Mouse (Mus musculus) heart, postnatal 0 days (tissue): ENCODE measurements around the gene 1700020A23Rik. TPM values are rescaled to one million over a fixed set of nuclear protein-coding genes. Genes with fewer than 3 reads are reported as not detected.

Experiments used
- ATAC-seq: fragments of 200-750 bp; cut with Nextera tagmentation; 2 replicates; pipeline ENCODE4 v1.8.0; 2017; ENCODE audit warnings: low read depth, moderate number of reproducible peaks, moderate library complexity; ENCODE audit not compliant: insufficient read depth
- DNase-seq: peaks from one replicate; pipeline ENCODE4 v3.0.0-alpha.2; 2016; ENCODE audit warnings: low spot score
- H3K27ac ChIP-seq: fragments of 300-500 bp; sonication (generic); 2 replicates; pipeline ENCODE4 v1.5.1; 2014; ENCODE audit warnings: low read depth, mild to moderate bottlenecking
- H3K27me3 ChIP-seq: fragments of 300-500 bp; sonication (generic); 2 replicates; pipeline ENCODE4 v1.6.1; 2014; ENCODE audit warnings: low read length, mixed read lengths; ENCODE audit not compliant: control insufficient read depth, insufficient read depth
- H3K36me3 ChIP-seq: fragments of 300-500 bp; sonication (generic); replicated peaks from 2 replicates; pipeline ENCODE4 v1.6.1; 2014; ENCODE audit warnings: low read length, mixed read lengths; ENCODE audit not compliant: control insufficient read depth, insufficient read depth
- H3K4me1 ChIP-seq: fragments of 300-500 bp; sonication (generic); 2 replicates; pipeline ENCODE4 v1.6.1; 2014; ENCODE audit warnings: antibody characterized with exemption; ENCODE audit not compliant: control insufficient read depth, insufficient read depth
- H3K4me2 ChIP-seq: fragments of 300-500 bp; sonication (generic); 2 replicates; pipeline ENCODE4 v1.6.1; 2014; ENCODE audit warnings: low read depth, mild to moderate bottlenecking, low read length, moderate library complexity
- H3K4me3 ChIP-seq: fragments of 300-500 bp; sonication (generic); 2 replicates; pipeline ENCODE4 v1.5.1; 2014; ENCODE audit warnings: low read depth, low read length
- H3K9ac ChIP-seq: fragments of 300-500 bp; sonication (generic); replicated peaks from 2 replicates; pipeline ENCODE4 v1.6.1; 2014; ENCODE audit warnings: low read depth, low read length, mixed read lengths
- H3K9me3 ChIP-seq: fragments of 300-500 bp; sonication (generic); replicated peaks from 2 replicates; pipeline ENCODE4 v1.6.1; 2016; ENCODE audit warnings: low read length; ENCODE audit not compliant: control insufficient read depth
- CTCF ChIP-seq: IDR thresholded peaks from 2 replicates; pipeline ENCODE4 v1.5.1; 2016; ENCODE audit warnings: antibody characterized with exemption, control low read depth, low read depth
- EP300 ChIP-seq: IDR thresholded peaks from 2 replicates; pipeline ENCODE4 v1.6.1; 2016; ENCODE audit warnings: antibody characterized with exemption, low read depth
- whole genome bisulfite sequencing: fragments of 180-500 bp; shearing (Covaris S2); extraction: QIAGEN DNeasy Blood & Tissue Kit; methylation state at CpG from one replicate; pipeline ENCODE4 v1.1.7; 2014; 5-methylcytosine and 5-hydroxymethylcytosine counted together
- polyA plus RNA-seq: library from polyadenylated mRNA; unstranded; fragments of >200 nt; fragmentation: Nextera tagmentation; extraction: Ambion mirVana; gene quantifications from 2 replicates; pipeline ENCODE4 v1.2.1, GENCODE M21; 2015
- total RNA-seq: library from RNA; depleted of rRNA; stranded (reverse); fragments of >200 nt; gene quantifications from 2 replicates; pipeline ENCODE4 v1.2.3, GENCODE M21; 2014; ENCODE audit warnings: low replicate concordance

1700020A23Rik gene
- total and polyA plus RNA-seq, 2 experiments from 2014 or later, result not detected

DNA sequence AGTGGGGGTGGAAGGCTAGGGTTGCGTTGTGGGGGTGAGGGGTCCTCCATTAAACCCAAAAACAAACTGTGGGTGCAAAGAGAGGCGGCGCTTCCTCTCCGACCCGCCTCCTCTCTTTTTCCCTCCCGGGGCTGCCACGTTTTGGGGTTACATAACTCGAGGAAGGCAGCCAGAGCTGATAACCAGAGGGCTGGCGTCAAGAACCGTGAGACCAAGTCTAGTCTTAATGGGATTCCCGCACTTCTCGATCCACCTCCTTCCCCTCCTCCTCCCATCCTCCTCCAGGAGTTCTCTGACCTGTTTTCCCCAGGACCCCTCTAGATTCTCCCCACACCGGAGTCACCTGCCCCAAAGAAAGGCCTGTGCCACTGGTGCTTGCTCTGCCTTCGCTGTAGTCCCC is 7.0 kb upstream of the 1700020A23Rik start:
- no peak for DNase-seq
- no peak for TF ChIP-seq CTCF
- TF ChIP-seq EP300, result no peak
- no peak overlapping the region for H3K27ac ChIP-seq
- no peaks in the 10 kb centered on the region for H3K36me3 ChIP-seq
- H3K4me1 ChIP-seq, result peaks cover 13% of the 10 kb centered on the region; the same call in 1 of the 2 replicates
- H3K4me3 ChIP-seq, result peak overlapping the region; percentile 49
- 12% methylated on average over 14 of the region's 14 CpGs for WGBS
- H3K27me3 ChIP-seq, result peaks cover 25% of the 10 kb centered on the region
- H3K9ac ChIP-seq, result no peak overlapping the region
- no peak for ATAC-seq
- peak overlapping the region; percentile 87 for H3K4me2 ChIP-seq
- no peaks in the 10 kb centered on the region for H3K9me3 ChIP-seq

DNA sequence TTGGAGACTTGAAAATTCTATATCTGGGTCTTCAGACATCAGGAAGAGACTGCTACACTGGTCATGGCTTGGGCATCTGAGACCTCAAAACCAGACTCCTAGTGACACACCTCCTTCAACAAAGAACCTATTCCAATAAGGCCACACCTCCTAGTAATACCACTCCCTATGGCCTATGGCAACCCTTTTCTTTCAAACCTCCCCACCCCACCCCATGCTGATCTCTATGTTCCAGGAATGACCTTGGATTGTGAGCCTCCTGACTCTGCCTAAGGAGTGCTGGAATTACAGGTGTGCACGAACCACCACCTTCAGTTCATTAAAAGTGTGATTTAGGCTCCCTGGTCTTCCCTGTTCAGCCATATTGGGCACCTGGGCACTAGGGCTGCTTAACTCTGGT is 5.0 kb upstream of the 1700020A23Rik start:
- Histone ChIP-seq H3K36me3 (no peaks in the 10 kb centered on the region), H3K9me3 (no peaks in the 10 kb centered on the region), H3K4me2 (no peak overlapping the region), H3K27ac (no peak overlapping the region), H3K27me3 (peaks cover 25% of the 10 kb centered on the region), H3K4me1 (peaks cover 13% of the 10 kb centered on the region; the same call in 1 of the 2 replicates), H3K4me3 (no peak overlapping the region), H3K9ac (no peak overlapping the region)
- WGBS, result 82% methylated on average over 1 of the region's 1 CpGs
- no peak for DNase-seq
- TF ChIP-seq CTCF, result no peak
- no peak for TF ChIP-seq EP300
- ATAC-seq, result no peak

DNA sequence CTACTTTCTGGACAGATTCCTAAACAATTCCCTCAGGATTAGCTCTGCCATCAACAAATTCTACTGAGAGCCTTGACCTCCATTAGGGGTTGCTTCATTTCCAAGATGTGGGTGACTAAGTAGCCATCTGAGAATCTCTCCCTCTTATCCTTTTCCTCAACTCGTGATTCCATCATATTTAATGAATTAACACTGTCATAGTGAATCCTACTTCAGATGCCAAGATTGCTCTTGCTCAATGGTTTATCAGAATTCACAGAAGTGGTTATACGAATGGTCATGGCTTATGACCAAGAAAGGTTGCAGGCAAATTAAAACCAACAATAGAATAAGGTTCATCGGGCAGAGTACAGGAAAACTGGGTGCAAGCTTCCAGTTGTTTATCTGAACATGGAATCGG is 3.2 kb upstream of the 1700020A23Rik start:
- Histone ChIP-seq H3K4me2 (no peak overlapping the region), H3K9ac (no peak overlapping the region), H3K36me3 (no peaks in the 10 kb centered on the region), H3K27ac (no peak overlapping the region), H3K4me1 (peaks cover 12% of the 10 kb centered on the region; the same call in 1 of the 2 replicates), H3K9me3 (no peaks in the 10 kb centered on the region), H3K27me3 (peaks cover 18% of the 10 kb centered on the region), H3K4me3 (no peak overlapping the region)
- 63% methylated on average over 4 of the region's 4 CpGs for WGBS
- ATAC-seq (no peak), DNase-seq (no peak)
- TF ChIP-seq EP300 (no peak), CTCF (no peak)

DNA sequence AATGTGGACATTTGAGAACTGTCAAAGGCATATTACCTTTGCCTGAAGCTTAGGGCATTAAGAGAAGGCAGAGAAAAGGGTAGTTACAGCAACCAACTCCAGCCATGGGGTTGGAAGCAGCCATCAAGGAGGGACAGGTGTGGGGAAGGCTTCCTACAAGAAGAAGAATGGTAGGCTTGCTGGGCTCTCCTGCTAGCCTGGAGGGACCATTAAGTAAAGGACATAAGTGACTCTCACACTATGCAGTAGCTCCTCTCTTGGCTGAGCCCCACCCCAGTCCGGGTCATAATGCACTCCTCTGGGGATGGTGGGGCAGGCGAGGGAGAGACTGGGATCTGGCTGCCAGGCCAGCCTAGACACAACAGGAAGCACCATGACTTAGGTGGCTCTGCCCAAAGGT is 1.1 kb downstream of the 1700020A23Rik start, which contains the start of gene Tmem239:
TSS of gene Tmem239 (plus strand) at position 301 of the 400 bp plus-strand sequence.
- TF ChIP-seq EP300, result no peak
- no peak for TF ChIP-seq CTCF
- Histone ChIP-seq H3K9ac (no peak within 1 kb of the TSS), H3K4me2 (no peak within 1 kb of the TSS), H3K9me3 (no peaks in the 10 kb centered on the region), H3K27ac (no peak within 1 kb of the TSS), H3K4me1 (no peaks in the 10 kb centered on the region), H3K36me3 (no peaks in the 10 kb centered on the region), H3K4me3 (no peak within 1 kb of the TSS), H3K27me3 (no peaks in the 10 kb centered on the region)
- no peak for ATAC-seq
- 64% methylated on average over 2 of the region's 2 CpGs for WGBS
- DNase-seq, result no peak

DNA sequence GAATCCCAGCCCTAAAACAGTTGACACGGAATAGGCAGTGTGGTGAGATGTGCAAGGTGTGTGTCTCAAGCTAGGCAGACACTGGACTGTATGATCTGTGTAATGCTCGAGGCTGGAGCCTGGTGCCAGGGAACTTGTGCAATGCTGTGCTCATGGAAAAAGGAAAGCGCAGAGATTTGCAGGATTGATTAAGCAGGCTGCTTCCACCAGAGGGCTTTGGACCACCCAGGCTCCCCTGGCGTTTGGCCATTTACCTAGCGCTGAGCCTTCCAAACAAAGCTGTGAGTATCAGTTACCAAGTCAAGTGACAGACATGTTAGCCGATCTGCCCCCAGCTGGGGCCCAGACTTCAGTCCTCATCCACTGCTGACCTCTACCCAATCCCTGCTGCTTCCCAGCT is 3.1 kb downstream of the 1700020A23Rik start:
- H3K4me3 ChIP-seq, result no peak overlapping the region
- DNase-seq (no peak), ATAC-seq (no peak)
- H3K9ac ChIP-seq, result no peak overlapping the region
- H3K36me3 ChIP-seq, result no peaks in the 10 kb centered on the region
- H3K27me3 ChIP-seq, result no peaks in the 10 kb centered on the region
- TF ChIP-seq EP300 (no peak), CTCF (no peak)
- no peak overlapping the region for H3K4me2 ChIP-seq
- no peaks in the 10 kb centered on the region for H3K4me1 ChIP-seq
- no peak overlapping the region for H3K27ac ChIP-seq
- no peaks in the 10 kb centered on the region for H3K9me3 ChIP-seq
- WGBS, result 25% methylated on average over 6 of the region's 6 CpGs
